Mouse (Mus musculus) ES-Bruce4 (cell line): ENCODE data around the gene Rara. TPM values are rescaled to one million over a fixed set of nuclear protein-coding genes. Genes with fewer than 3 reads are reported as not detected.
"Not testable (repeated sequence)": the region's sequence is repeated elsewhere in the genome, so short reads cannot be mapped to it uniquely, and the experiment has no call there.

Experiments used
- H3K27ac ChIP-seq: 2 replicates; pipeline ENCODE4 v1.5.1; 2012; ENCODE audit warnings: low read length, inconsistent platforms; ENCODE audit not compliant: insufficient read depth
- H3K27me3 ChIP-seq: 2 replicates; pipeline ENCODE4 v1.6.1; 2012; ENCODE audit warnings: mild to moderate bottlenecking, low read length, inconsistent platforms; ENCODE audit not compliant: control insufficient read depth, poor library complexity, insufficient read depth, severe bottlenecking
- H3K36me3 ChIP-seq: 2 replicates; pipeline ENCODE4 v1.6.1; 2012; ENCODE audit warnings: inconsistent platforms, mild to moderate bottlenecking, low read length, moderate library complexity; ENCODE audit not compliant: control insufficient read depth, poor library complexity, insufficient read depth, severe bottlenecking
- H3K4me1 ChIP-seq: one replicate; pipeline ENCODE4 v1.8.1; 2011; ENCODE audit warnings: low read length; ENCODE audit not compliant: control insufficient read depth, insufficient read depth
- H3K4me3 ChIP-seq: 2 replicates; pipeline ENCODE4 v1.5.1; 2011; ENCODE audit warnings: low read depth, mild to moderate bottlenecking, low read length
- H3K9ac ChIP-seq: 2 replicates; pipeline ENCODE4 v1.6.1; 2012; ENCODE audit warnings: low read depth, mild to moderate bottlenecking, inconsistent platforms; ENCODE audit not compliant: poor library complexity, severe bottlenecking
- H3K9me3 ChIP-seq: replicated peaks from 2 replicates; pipeline ENCODE4 v1.6.1; 2012; ENCODE audit warnings: mild to moderate bottlenecking, low read length, inconsistent platforms; ENCODE audit not compliant: control insufficient read depth, poor library complexity, insufficient read depth, severe bottlenecking
- CTCF ChIP-seq: IDR thresholded peaks from one replicate; pipeline ENCODE4 v1.8.1; 2011; ENCODE audit warnings: low read depth, low read length
- EP300 ChIP-seq: IDR thresholded peaks from 2 replicates; pipeline ENCODE4 v1.6.1; 2011; ENCODE audit warnings: low read depth, low read length; ENCODE audit not compliant: insufficient read depth
- POLR2A ChIP-seq: IDR thresholded peaks from one replicate; pipeline ENCODE4 v1.8.1; 2011; ENCODE audit warnings: low read length; ENCODE audit not compliant: insufficient read depth
- polyA plus RNA-seq: library from polyadenylated mRNA; stranded (reverse); fragments of >200 nt; gene quantifications from 2 replicates; pipeline ENCODE4 v1.2.4, GENCODE M21; 2011; ENCODE audit warnings: low read depth; ENCODE audit not compliant: missing spikeins, insufficient read depth, insufficient read length

Rara gene
- polyA plus RNA-seq, 1 experiment, result 23.7 TPM

- peak overlapping the region; percentile 60 for H3K4me3 ChIP-seq
Observed at GRCm38 (mm10) chr11:98981289-98981996, 53.8 kb downstream of the Rara start.

GRCm38 (mm10) chr11:98981997-98982772 lies 54.6 kb downstream of the Rara start:
- Histone ChIP-seq H3K4me1 (peaks cover 3% of the 10 kb centered on the region), H3K9ac (peak overlapping the region; percentile 43), H3K9me3 (no peaks in the 10 kb centered on the region), H3K4me3 (peak overlapping the region; percentile 60), H3K36me3 (no peaks in the 10 kb centered on the region), H3K27me3 (no peaks in the 10 kb centered on the region), H3K27ac (no peak overlapping the region)
- TF ChIP-seq EP300 (no peak), CTCF (peak; percentile 50)

More at GRCm38 (mm10) chr11:98981289-98981996, 53.8 kb downstream of the Rara start:
- Histone ChIP-seq H3K4me1 (peaks cover 3% of the 10 kb centered on the region), H3K9ac (peak overlapping the region; percentile 43), H3K9me3 (no peaks in the 10 kb centered on the region), H3K27ac (no peak overlapping the region), H3K27me3 (no peaks in the 10 kb centered on the region), H3K36me3 (no peaks in the 10 kb centered on the region)
- no peak for TF ChIP-seq EP300
- no peak for TF ChIP-seq CTCF
- TF ChIP-seq POLR2A, result no peak

GRCm38 (mm10) chr11:98982773-98983133 lies 55.1 kb downstream of the Rara start, which contains the start of gene Gjd3:
Gene Gjd3, minus strand, starts transcription at chr11:98983016.
- H3K27ac ChIP-seq, result no peak within 1 kb of the TSS
- H3K9ac ChIP-seq, result peak within 1 kb of the TSS; percentile 43

GRCm38 (mm10) chr11:98983551-98983950 lies 55.9 kb downstream of the Rara start:
- Histone ChIP-seq H3K27me3 (no peaks in the 10 kb centered on the region), H3K27ac (no peak overlapping the region), H3K4me3 (no peak overlapping the region), H3K4me1 (peaks cover 3% of the 10 kb centered on the region), H3K9ac (no peak overlapping the region; the same call in 1 of the 2 replicates), H3K9me3 (no peaks in the 10 kb centered on the region), H3K36me3 (no peaks in the 10 kb centered on the region)
- TF ChIP-seq CTCF (no peak), EP300 (no peak), POLR2A (no peak)

More at GRCm38 (mm10) chr11:98982773-98983133, 55.1 kb downstream of the Rara start, which contains the start of gene Gjd3:
- Histone ChIP-seq H3K4me1 (peaks cover 3% of the 10 kb centered on the region), H3K27me3 (no peaks in the 10 kb centered on the region), H3K36me3 (no peaks in the 10 kb centered on the region), H3K9me3 (no peaks in the 10 kb centered on the region), H3K4me3 (peak within 1 kb of the TSS; percentile 60)
- TF ChIP-seq POLR2A (no peak), CTCF (no peak), EP300 (no peak)

- no peak overlapping the region for H3K27ac ChIP-seq
- H3K4me1 ChIP-seq, result peaks cover 3% of the 10 kb centered on the region
- no peaks in the 10 kb centered on the region for H3K36me3 ChIP-seq
- no peaks in the 10 kb centered on the region for H3K9me3 ChIP-seq
- H3K9ac ChIP-seq, result no peak overlapping the region
- TF ChIP-seq EP300 (no peak), CTCF (no peak), POLR2A (no peak)
- no peak overlapping the region for H3K4me3 ChIP-seq
- no peaks in the 10 kb centered on the region for H3K27me3 ChIP-seq
Observed at GRCm38 (mm10) chr11:98985542-98985941, 57.9 kb downstream of the Rara start.

- H3K36me3 ChIP-seq, result peaks cover 17% of the 10 kb centered on the region
- not testable (repeated sequence) for H3K4me3 ChIP-seq, H3K9me3 ChIP-seq, H3K27me3 ChIP-seq, H3K27ac ChIP-seq, H3K4me1 ChIP-seq, H3K9ac ChIP-seq
Observed at GRCm38 (mm10) chr11:98988260-98988659, 60.6 kb downstream of the Rara start.
